Mouse (Mus musculus): ENCODE data around the gene Gcg. TPM values are rescaled to one million over a fixed set of nuclear protein-coding genes. Genes with fewer than 3 reads are reported as not detected.

The Gcg gene
- not detected for polyA plus RNA-seq (2012; fragmentation: generic; extraction: Trizol)

GRCm38 (mm10) chr2:62483550-62483949 lies at the start of gene Gcg:
Gcg (minus strand) TSS chr2:62483650.
- H3K36me3 ChIP-seq (ENCODE audit: control insufficient read depth, insufficient read depth), result no peaks in the 10 kb centered on the region
- no peaks in the 10 kb centered on the region for H3K79me2 ChIP-seq (ENCODE audit: control insufficient read depth, insufficient read depth)
- no peak within 1 kb of the TSS for H3K4me2 ChIP-seq (ENCODE audit: low read depth)
- no peaks in the 10 kb centered on the region for H3K27me3 ChIP-seq (ENCODE audit: control insufficient read depth, insufficient read depth, insufficient read length)
- H3K4me3 ChIP-seq, result no peak within 1 kb of the TSS
- no peak within 1 kb of the TSS for H3ac ChIP-seq (ENCODE audit: control insufficient read depth, insufficient read length)
- TF ChIP-seq CEBPB (IDR thresholded peaks at IDR 0.05; ENCODE audit: insufficient read depth, poor library complexity, severe bottlenecking), result no peak
- no peak for TF ChIP-seq REST (IDR thresholded peaks at IDR 0.05; ENCODE audit: insufficient read depth, insufficient read length)
- no peak for TF ChIP-seq POLR2AphosphoS2 (IDR thresholded peaks at IDR 0.05; ENCODE audit: insufficient read length, low read depth)
- TF ChIP-seq TCF3 (IDR thresholded peaks at IDR 0.05; ENCODE audit: insufficient read length, low read depth), result no peak
- no peak for TF ChIP-seq POLR2A (IDR thresholded peaks at IDR 0.05; ENCODE audit: insufficient read length, low read depth)
- TF ChIP-seq SRF (IDR thresholded peaks at IDR 0.05; ENCODE audit: control insufficient read depth, insufficient read length, low read depth), result no peak
- TF ChIP-seq USF1 (IDR thresholded peaks at IDR 0.05; ENCODE audit: low read depth), result no peak
- TF ChIP-seq MYOD1 (IDR thresholded peaks at IDR 0.05; ENCODE audit: control insufficient read depth in 1 of 3, insufficient read length in 2 of 3, low read depth in 2 of 3), result no peak

- H3ac ChIP-seq (ENCODE audit: control insufficient read depth, insufficient read length), result no peak overlapping the region
- no peak overlapping the region for H3K4me2 ChIP-seq (ENCODE audit: low read depth)
- H3K36me3 ChIP-seq (ENCODE audit: control insufficient read depth, insufficient read depth), result no peaks in the 10 kb centered on the region
- no peaks in the 10 kb centered on the region for H3K27me3 ChIP-seq (ENCODE audit: control insufficient read depth, insufficient read depth, insufficient read length)
- no peak for TF ChIP-seq MAX (IDR thresholded peaks at IDR 0.05; ENCODE audit: low read depth)
- no peak for TF ChIP-seq E2F4 (IDR thresholded peaks at IDR 0.05; ENCODE audit: insufficient read depth)
- TF ChIP-seq TCF12 (IDR thresholded peaks at IDR 0.05; ENCODE audit: insufficient read depth, poor library complexity, severe bottlenecking), result no peak
- TF ChIP-seq USF1 (IDR thresholded peaks at IDR 0.05; ENCODE audit: low read depth), result no peak
- TF ChIP-seq CEBPB (IDR thresholded peaks at IDR 0.05; ENCODE audit: insufficient read depth, poor library complexity, severe bottlenecking), result no peak
- TF ChIP-seq TCF3 (IDR thresholded peaks at IDR 0.05; ENCODE audit: insufficient read length, low read depth), result no peak
- no peak for TF ChIP-seq POLR2A (IDR thresholded peaks at IDR 0.05; ENCODE audit: insufficient read length, low read depth)
- no peak for TF ChIP-seq MYOD1 (IDR thresholded peaks at IDR 0.05; ENCODE audit: control insufficient read depth in 1 of 3, insufficient read length in 2 of 3, low read depth in 2 of 3)
- TF ChIP-seq MYOG (IDR thresholded peaks at IDR 0.05; ENCODE audit: control insufficient read depth in 1 of 3, insufficient read depth in 1 of 3, insufficient read length in 2 of 3, low read depth in 2 of 3), result no peak
- TF ChIP-seq SRF (IDR thresholded peaks at IDR 0.05; ENCODE audit: control insufficient read depth, insufficient read length, low read depth), result no peak
- no peaks in the 10 kb centered on the region for H3K79me2 ChIP-seq (ENCODE audit: control insufficient read depth, insufficient read depth)
- no peak overlapping the region for H3K4me3 ChIP-seq
These were observed 47.6 kb upstream of the Gcg start for GRCm38 (mm10) chr2:62531065-62531464.

GRCm38 (mm10) chr2:62526399-62526798 lies 42.9 kb upstream of the Gcg start:
- no peak overlapping the region for H3K4me2 ChIP-seq (ENCODE audit: low read depth)
- H3K4me3 ChIP-seq, result no peak overlapping the region
- H3K27me3 ChIP-seq (ENCODE audit: control insufficient read depth, insufficient read depth, insufficient read length), result no peaks in the 10 kb centered on the region
- TF ChIP-seq SRF (IDR thresholded peaks at IDR 0.05; ENCODE audit: control insufficient read depth, insufficient read length, low read depth), result no peak
- no peak for TF ChIP-seq TCF3 (IDR thresholded peaks at IDR 0.05; ENCODE audit: insufficient read length, low read depth)
- no peak for TF ChIP-seq REST (IDR thresholded peaks at IDR 0.05; ENCODE audit: insufficient read depth, insufficient read length)
- no peak for TF ChIP-seq CEBPB (IDR thresholded peaks at IDR 0.05; ENCODE audit: insufficient read depth, poor library complexity, severe bottlenecking)
- TF ChIP-seq USF1 (IDR thresholded peaks at IDR 0.05; ENCODE audit: low read depth), result no peak
- no peak for TF ChIP-seq POLR2AphosphoS2 (IDR thresholded peaks at IDR 0.05; ENCODE audit: insufficient read length, low read depth)
- TF ChIP-seq POLR2A (IDR thresholded peaks at IDR 0.05; ENCODE audit: insufficient read length, low read depth), result no peak
- TF ChIP-seq MAX (IDR thresholded peaks at IDR 0.05; ENCODE audit: low read depth), result no peak
- TF ChIP-seq MYOG (IDR thresholded peaks at IDR 0.05; ENCODE audit: control insufficient read depth in 1 of 3, insufficient read depth in 1 of 3, insufficient read length in 2 of 3, low read depth in 2 of 3), result no peak
- no peak for TF ChIP-seq E2F4 (IDR thresholded peaks at IDR 0.05; ENCODE audit: insufficient read depth)
- no peak for TF ChIP-seq MYOD1 (IDR thresholded peaks at IDR 0.05; ENCODE audit: control insufficient read depth in 1 of 3, insufficient read length in 2 of 3, low read depth in 2 of 3)
- no peak for TF ChIP-seq TCF12 (IDR thresholded peaks at IDR 0.05; ENCODE audit: insufficient read depth, poor library complexity, severe bottlenecking)
- no peaks in the 10 kb centered on the region for H3K79me2 ChIP-seq (ENCODE audit: control insufficient read depth, insufficient read depth)
- H3ac ChIP-seq (ENCODE audit: control insufficient read depth, insufficient read length), result no peak overlapping the region
- no peaks in the 10 kb centered on the region for H3K36me3 ChIP-seq (ENCODE audit: control insufficient read depth, insufficient read depth)

GRCm38 (mm10) chr2:62517790-62518189 lies 34.3 kb upstream of the Gcg start:
- H3ac ChIP-seq (ENCODE audit: control insufficient read depth, insufficient read length), result no peak overlapping the region
- no peak overlapping the region for H3K4me2 ChIP-seq (ENCODE audit: low read depth)
- no peaks in the 10 kb centered on the region for H3K36me3 ChIP-seq (ENCODE audit: control insufficient read depth, insufficient read depth)
- TF ChIP-seq POLR2AphosphoS2 (IDR thresholded peaks at IDR 0.05; ENCODE audit: insufficient read length, low read depth) (no peak), TCF12 (IDR thresholded peaks at IDR 0.05; ENCODE audit: insufficient read depth, poor library complexity, severe bottlenecking) (no peak), CEBPB (IDR thresholded peaks at IDR 0.05; ENCODE audit: insufficient read depth, poor library complexity, severe bottlenecking) (no peak), MAX (IDR thresholded peaks at IDR 0.05; ENCODE audit: low read depth) (no peak), MYOG (IDR thresholded peaks at IDR 0.05; ENCODE audit: control insufficient read depth in 1 of 3, insufficient read depth in 1 of 3, insufficient read length in 2 of 3, low read depth in 2 of 3) (no peak), E2F4 (IDR thresholded peaks at IDR 0.05; ENCODE audit: insufficient read depth) (no peak), USF1 (IDR thresholded peaks at IDR 0.05; ENCODE audit: low read depth) (no peak), MYOD1 (IDR thresholded peaks at IDR 0.05; ENCODE audit: control insufficient read depth in 1 of 3, insufficient read length in 2 of 3, low read depth in 2 of 3) (no peak), REST (IDR thresholded peaks at IDR 0.05; ENCODE audit: insufficient read depth, insufficient read length) (no peak), TCF3 (IDR thresholded peaks at IDR 0.05; ENCODE audit: insufficient read length, low read depth) (no peak), POLR2A (IDR thresholded peaks at IDR 0.05; ENCODE audit: insufficient read length, low read depth) (no peak), SRF (IDR thresholded peaks at IDR 0.05; ENCODE audit: control insufficient read depth, insufficient read length, low read depth) (no peak)
- no peaks in the 10 kb centered on the region for H3K79me2 ChIP-seq (ENCODE audit: control insufficient read depth, insufficient read depth)
- no peak overlapping the region for H3K4me3 ChIP-seq
- no peaks in the 10 kb centered on the region for H3K27me3 ChIP-seq (ENCODE audit: control insufficient read depth, insufficient read depth, insufficient read length)

Measured in myocyte (in vitro differentiated cells).